ENCODE assay signal across 18 mouse cellular contexts in the genomic region with DNA sequence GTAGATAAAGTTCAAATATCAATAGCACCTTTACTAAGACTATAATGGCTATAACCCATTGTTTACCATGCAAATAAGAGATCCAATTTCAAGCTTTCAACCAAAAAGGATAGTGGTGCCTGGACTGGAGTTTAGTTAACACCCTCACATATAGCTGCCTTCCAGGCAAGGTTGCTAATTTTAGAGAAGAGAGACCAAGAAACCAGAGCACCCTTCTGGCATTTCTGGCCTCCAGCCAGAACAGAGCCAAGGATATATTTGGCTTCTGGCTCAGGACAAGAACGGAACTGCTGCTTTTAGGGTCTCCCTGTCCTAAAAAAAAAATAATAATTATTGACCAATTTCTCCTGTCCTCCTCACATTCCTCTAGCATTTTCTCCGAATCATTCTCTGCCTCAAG.
DNase-seq lines count a peak whose midpoint lies in the region; ATAC-seq and TF ChIP-seq lines count a peak whose summit lies in the region.
"Had no signal": no experiment of that assay in that cellular context is flagged by ENCODE, and none has a peak within 500 bp of the region (broad histone marks: within the 10 kb centered on the region; RNA-seq: fewer than 3 reads in every experiment).

No protein-coding gene starts in this region.

- peak overlapping the region; percentile 25; the same call in 1 of the 2 replicates for H3K27ac ChIP-seq in gastrocnemius, adult 2 months
- H3K27ac ChIP-seq in midbrain, embryonic 16.5 days (ENCODE audit: low read length) = no peak overlapping the region
- H3K27ac ChIP-seq: embryonic facial prominence, embryonic 12.5 days; hindbrain, embryonic 15.5 days; limb, embryonic 13.5 days; liver, embryonic 15.5 days had no signal

- ATAC-seq in midbrain, embryonic 16.5 days = no peak
- ATAC-seq: forebrain, embryonic 16.5 days; intestine, embryonic 16.5 days; lung, postnatal 0 days had no signal

- intact Hi-C loops in gastrocnemius, adult 2 months (cut with DNase I) = no loop called here

- 96% methylated on average over 2 of the region's 2 CpGs for WGBS in midbrain, embryonic 16.5 days

- peak; percentile 59 for DNase-seq in gastrocnemius, adult 2 months
- no peak for DNase-seq in gastrocnemius, postnatal 4 days (ENCODE audit: low spot score in 2 of 2)
- peak; percentile 38 for DNase-seq in brain, adult 2 months (ENCODE audit: low read depth, low spot score)
- peak; percentile 8 for DNase-seq in gastrocnemius, postnatal 10 days
- DNase-seq in heart, postnatal 4 days = peak; percentile 39
- no peak for DNase-seq in retina, embryonic 14.5 days (ENCODE audit: low spot score)
- DNase-seq in liver = no peak
- DNase-seq: adrenal gland, postnatal 36 days; midbrain, embryonic 14.5 days; thymus, postnatal 4 days had no signal

- H3K9ac ChIP-seq in midbrain, embryonic 16.5 days (ENCODE audit: low read depth, low read length) = no peak overlapping the region
- H3K9ac ChIP-seq: embryonic facial prominence, embryonic 12.5 days; hindbrain, embryonic 15.5 days; limb, embryonic 13.5 days; liver, embryonic 15.5 days had no signal

- no peaks in the 10 kb centered on the region for H3K4me1 ChIP-seq in midbrain, embryonic 16.5 days (ENCODE audit: control insufficient read depth, insufficient read depth, low read length)
- H3K4me1 ChIP-seq: embryonic facial prominence, embryonic 12.5 days; hindbrain, embryonic 15.5 days; limb, embryonic 13.5 days; liver, embryonic 15.5 days had no signal

- H3K4me2 ChIP-seq in midbrain, embryonic 16.5 days (ENCODE audit: low read length) = no peak overlapping the region
- H3K4me2 ChIP-seq: embryonic facial prominence, embryonic 12.5 days; hindbrain, embryonic 15.5 days; limb, embryonic 13.5 days; liver, embryonic 15.5 days had no signal

- H3K36me3 ChIP-seq in midbrain, embryonic 16.5 days (ENCODE audit: control insufficient read depth, insufficient read depth, low read length) = no peaks in the 10 kb centered on the region
- H3K36me3 ChIP-seq: embryonic facial prominence, embryonic 12.5 days; hindbrain, embryonic 15.5 days; limb, embryonic 13.5 days; liver, embryonic 15.5 days had no signal

- no peak for TF ChIP-seq CTCF in gastrocnemius, adult 2 months (IDR thresholded peaks at IDR 0.05)

- peak overlapping the region; percentile 41 for H3K4me3 ChIP-seq in gastrocnemius, adult 2 months
- H3K4me3 ChIP-seq in midbrain, embryonic 16.5 days (ENCODE audit: low read depth, low read length) = no peak overlapping the region
- H3K4me3 ChIP-seq: embryonic facial prominence, embryonic 12.5 days; hindbrain, embryonic 15.5 days; limb, embryonic 13.5 days; liver, embryonic 15.5 days had no signal

- H3K27me3 ChIP-seq in midbrain, embryonic 16.5 days (ENCODE audit: control insufficient read depth, insufficient read depth, low read depth, low read length) = no peaks in the 10 kb centered on the region
- H3K27me3 ChIP-seq: embryonic facial prominence, embryonic 12.5 days; hindbrain, embryonic 15.5 days; limb, embryonic 13.5 days; liver, embryonic 15.5 days had no signal

- H3K9me3 ChIP-seq in midbrain, embryonic 16.5 days (replicated peaks; ENCODE audit: control insufficient read depth, low read length, poor library complexity, severe bottlenecking) = no peaks in the 10 kb centered on the region
- H3K9me3 ChIP-seq: embryonic facial prominence, embryonic 12.5 days; hindbrain, embryonic 15.5 days; limb, embryonic 13.5 days; liver, embryonic 15.5 days had no signal

Comparison
In these comparisons a context has a peak if more than half of its experiments do, and no peak if none do; other contexts are left out.
1. DNase-seq: peak in gastrocnemius, adult 2 months (single experiment), brain, adult 2 months (single experiment), gastrocnemius, postnatal 10 days (single experiment) and heart, postnatal 4 days (single experiment); none in gastrocnemius, postnatal 4 days (0 of 2), retina, embryonic 14.5 days (single experiment) and liver (single experiment).